Mouse (Mus musculus) c-Kit-positive CD71-negative TER-119-negative erythroid progenitor cells, embryonic 14.5 days (primary cell): Measurements from ENCODE around the gene Spaca4.

ENCODE experiments used
- DNase-seq: peaks from one replicate; pipeline ENCODE4 v3.0.0-alpha.2; 2013; ENCODE audit warnings: low read depth

Spaca4 gene

DNA sequence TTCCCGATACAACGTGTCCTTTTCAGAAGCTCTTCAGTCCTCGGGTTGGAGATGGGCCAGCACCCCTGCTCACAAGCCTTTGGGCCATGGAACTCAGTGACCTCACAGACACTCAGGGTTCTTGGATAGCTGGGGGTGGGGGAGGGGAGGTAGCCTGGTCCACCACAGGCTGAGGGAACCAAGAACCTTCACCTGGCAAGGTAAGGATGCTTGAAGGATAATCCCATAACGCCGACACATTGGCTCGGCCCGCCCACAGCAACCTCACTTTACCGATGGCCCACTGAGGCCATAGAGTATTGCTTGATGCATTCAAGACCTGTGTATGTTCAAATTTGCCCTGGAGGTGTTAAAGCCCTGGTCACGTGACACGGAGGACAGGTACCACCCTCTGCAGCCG, at the start of gene Spaca4:
Gene Spaca4, minus strand, starts transcription at position 101 of the 400 bp plus-strand sequence.
- DNase-seq, result no peak

DNA sequence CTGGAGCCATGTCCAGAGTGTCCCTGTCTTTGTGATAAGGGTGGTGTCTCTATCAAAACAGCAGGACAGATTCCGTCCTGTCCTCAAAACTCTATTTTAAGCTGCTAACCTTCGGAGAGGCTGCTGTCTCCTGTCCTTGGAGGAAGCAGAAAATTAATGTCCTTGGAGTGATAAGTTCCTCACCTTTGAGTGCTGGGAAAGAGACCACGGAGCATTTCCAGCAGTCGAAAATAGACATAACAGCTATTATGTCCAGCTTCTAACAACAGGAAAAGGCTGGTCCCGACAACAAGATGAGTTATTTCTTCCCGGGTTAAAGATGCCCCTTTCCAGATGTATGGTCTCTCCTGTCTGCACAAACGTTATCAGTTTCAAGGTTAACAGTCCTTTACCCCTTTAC, 49.6 kb upstream of the Spaca4 start:
- DNase-seq, result no peak

DNA sequence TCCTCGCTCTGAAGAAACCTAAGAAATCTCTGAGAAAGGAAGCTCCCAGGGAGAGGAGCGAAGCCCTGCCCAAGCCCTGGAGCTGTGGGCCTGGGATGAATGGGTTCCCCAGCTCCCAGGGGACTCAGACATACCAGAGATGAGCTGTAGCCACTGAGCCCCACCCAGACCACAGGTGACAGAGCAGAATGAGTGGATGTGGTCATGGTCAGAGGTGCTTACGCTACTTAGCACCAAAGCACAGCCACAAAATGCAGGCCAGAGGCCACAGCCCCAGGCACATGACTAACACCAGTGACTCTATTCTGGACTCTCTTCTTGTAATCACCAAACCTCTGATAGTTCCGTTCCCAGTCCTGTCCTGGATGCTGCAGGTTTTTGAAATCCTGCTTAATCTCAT, 45.5 kb upstream of the Spaca4 start:
- no peak for DNase-seq

DNA sequence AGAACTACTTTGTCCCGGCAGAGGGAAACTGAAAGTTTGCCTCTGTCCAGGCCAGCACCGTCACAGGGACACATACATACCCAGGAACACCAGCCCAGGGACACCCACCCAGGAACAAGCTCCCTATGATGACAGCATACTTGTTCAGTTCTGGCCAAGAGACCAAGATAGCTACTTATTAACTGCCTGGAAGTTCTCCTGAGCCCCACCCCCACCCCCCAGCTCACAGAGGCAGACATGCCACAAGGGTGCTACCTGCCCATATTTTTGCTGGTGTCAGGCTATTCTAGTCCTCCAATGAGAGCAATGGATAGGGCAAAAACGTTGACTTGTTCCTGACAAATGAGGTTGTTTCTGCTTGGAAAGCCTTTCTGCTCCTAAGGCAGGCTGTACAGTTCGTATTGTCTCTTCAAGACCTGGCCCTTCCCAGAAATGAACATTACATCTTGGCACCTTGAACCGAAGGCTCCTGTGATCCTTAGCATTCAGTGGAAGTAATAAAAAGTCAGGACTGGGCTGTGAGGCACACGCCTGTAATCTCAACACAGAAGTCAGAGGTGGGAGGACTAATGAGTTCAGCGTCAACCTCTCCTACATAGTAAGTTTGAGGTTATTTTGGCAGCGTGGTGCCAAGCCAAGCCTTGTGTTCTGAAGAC, 44.9 kb upstream of the Spaca4 start:
- DNase-seq, result no peak

DNA sequence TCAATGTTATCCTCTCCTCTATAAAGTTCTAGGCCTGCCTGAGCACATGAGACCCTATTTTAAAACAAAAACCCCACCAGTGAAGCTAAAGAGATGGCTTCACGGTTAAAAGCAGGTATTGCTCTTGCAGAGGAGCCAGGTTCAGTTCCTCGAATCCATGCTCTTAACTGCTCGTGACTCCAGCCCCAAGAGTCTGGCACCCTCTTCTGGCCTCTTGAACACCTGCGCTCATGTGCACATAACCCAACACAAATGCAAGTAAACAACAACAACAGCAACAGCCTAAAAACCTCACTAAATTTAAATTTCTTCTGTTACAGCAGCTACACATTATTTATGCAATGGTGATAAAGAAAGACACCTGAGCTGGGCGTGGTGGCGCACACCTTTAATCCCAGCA, 41.9 kb upstream of the Spaca4 start:
- DNase-seq, result no peak

DNA sequence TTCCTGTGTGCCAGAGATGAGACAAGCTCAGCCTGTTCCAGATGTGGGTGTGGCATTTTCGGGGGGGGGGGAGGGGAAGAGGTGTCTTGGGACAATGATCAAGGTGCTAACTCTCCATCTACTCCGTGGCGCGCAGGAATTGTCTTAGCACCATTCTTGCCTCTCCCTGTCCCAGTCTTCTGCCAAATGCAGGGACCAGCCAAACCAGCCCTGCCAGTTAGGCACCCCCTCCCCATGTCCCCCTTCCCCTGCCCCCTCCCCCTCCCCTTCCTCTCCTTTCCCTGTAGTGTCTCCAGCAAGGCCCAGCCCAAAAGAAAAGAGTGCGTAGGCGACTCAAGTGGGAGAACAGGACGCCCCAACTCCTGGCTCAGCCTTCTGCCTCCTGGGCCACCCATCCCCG, 41.2 kb upstream of the Spaca4 start:
- no peak for DNase-seq

DNA sequence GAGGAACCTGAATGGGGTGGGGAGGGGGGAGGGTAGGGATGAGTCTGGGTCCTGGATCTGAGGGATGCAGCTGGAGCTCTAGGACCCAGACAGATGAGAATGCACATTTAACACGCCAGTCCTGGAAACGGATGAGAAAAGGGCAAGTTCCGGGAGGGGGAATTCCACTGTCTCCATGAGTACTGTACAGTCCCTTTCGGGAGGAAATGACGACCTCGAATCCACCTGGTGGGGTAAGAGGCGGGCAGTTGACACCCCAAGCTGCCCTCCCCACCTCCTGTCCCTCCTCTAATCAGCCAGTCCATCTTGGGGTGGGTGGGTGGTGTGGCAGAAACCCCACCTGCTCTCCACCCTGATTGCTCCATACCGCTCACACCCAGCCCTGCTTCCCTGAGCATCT, 40.4 kb upstream of the Spaca4 start:
- no peak for DNase-seq

DNA sequence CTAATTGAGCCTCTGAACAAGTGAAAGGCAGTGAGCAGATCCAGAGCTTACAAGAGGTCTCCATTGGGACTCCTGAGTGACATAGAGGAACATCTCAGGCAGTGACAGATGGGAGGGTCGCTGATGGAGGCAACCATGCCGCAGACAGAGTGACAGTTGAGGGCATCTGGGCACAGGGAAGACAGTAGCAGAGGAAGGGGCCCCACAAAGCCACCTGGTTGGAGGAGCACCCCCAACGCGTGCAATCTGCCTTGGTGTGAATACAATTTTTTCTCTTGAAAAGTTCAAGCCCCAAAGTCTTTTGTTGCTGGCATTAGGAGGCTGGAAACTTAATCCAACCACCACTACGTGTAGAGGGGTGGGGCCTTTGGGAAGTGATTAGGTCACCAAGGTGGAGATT, 34.5 kb upstream of the Spaca4 start:
- DNase-seq, result no peak

DNA sequence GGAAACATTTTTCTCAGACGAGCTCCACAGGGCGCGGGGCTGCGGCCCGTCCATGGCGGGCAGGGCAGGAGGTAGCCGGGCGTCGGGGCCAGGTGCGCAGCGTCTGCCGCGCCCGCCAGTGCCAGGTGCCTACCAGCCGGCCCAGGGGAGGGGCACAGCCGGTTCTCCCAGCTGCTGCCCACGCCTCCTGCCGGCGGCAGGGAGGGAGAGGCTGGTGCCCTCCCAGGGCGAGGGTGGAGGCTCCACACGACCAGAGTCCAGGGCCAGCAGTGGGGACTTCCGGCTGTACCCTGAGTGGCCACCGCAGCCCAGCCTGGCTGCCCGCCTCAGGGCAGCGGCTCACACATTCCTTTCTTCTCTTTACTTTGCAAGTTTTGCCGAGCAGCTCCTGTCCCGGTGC, 33.8 kb upstream of the Spaca4 start:
- DNase-seq, result no peak

DNA sequence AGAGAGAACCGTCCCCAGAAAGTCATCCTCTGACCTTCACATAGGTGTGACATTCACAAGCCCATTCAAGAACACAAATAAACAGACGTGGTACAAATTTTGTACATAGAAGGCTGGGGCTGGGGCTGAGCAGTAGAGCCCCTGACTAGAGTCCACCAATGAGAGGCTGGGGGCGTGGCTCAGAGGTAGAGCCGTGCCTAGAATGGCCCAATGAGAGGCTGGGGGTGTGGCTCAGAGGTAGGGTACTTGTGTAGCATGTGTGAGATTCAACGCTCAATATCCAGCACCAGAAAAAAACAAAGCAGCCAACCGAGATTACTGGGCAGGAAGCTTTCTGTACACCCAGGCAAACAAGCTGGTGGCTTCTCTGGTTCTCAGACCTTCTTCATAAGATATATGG, 30.1 kb upstream of the Spaca4 start:
- no peak for DNase-seq

DNA sequence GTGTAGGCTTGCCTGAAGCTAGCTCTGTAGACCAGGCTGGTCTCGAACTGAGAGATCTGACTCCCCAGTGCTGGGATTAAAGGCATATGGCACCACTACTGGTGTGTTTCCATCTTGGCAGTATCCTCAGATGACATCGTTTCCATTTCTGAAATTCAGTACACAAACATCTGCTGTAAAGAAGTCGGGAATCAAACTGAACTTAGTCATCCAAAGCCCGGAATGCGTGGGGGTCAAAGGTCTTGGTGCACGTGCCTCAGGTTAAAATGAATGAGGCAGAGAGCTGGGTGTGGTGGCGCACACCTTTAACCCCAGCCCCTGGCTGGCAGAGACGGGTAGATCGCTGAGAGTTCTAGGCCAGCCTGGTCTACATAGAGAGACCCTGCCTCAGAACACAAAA, 24.5 kb upstream of the Spaca4 start:
- DNase-seq, result no peak

DNA sequence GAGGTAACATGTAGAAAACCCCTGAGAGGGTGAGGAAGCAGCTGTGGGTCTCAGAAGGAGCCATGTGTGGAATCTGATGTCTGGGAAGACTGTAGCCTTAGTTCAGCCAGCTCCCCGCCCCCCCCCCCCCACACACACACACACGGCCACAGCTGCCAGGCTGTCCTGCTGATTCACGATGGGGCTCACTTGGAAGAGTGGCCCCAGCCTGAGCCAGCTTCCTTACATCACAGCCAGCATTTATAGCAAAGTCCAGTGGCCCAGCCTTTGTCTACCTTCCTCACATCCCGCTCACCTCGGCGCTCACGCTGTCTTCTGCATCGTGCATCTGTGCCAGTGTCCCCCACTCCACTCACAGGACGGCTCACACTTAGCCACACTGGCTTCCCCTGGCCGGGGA, 23.8 kb upstream of the Spaca4 start:
- no peak for DNase-seq

DNA sequence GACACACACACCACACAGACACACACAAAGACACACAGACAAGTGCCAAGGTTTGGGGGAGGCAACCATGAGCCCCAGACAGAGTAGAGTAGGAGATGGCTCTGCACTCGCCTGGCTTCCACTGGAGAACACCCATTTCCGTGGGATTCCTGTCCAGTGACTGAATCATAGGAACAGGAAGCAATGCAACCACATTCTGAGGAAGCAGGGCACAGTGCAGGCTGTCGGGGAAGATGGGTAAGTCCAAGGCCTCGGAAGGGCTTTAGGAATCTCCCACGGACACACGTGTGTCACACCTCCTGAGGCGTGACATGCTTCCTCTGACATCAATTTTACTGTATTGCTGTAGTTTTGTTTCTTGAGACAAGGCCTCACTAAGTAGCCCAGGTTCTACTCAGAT, 22.5 kb upstream of the Spaca4 start:
- no peak for DNase-seq

DNA sequence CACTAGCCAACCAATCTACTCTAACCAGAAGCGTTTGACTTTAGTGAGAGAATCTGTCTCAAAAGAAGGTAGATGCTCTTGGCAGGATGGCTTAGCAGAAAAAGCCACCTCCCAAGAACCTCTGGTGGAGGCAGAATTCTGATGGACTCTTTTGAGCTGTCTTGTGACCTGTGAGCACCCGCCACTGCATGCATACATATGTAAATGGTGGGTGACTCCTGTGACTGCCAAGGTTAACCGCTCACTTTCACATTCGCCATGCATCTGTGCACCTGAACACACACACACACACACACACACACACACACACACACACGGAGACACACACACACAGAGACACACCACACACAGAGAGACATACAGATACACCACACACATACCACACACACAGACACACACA, 21.8 kb upstream of the Spaca4 start:
- no peak for DNase-seq

DNA sequence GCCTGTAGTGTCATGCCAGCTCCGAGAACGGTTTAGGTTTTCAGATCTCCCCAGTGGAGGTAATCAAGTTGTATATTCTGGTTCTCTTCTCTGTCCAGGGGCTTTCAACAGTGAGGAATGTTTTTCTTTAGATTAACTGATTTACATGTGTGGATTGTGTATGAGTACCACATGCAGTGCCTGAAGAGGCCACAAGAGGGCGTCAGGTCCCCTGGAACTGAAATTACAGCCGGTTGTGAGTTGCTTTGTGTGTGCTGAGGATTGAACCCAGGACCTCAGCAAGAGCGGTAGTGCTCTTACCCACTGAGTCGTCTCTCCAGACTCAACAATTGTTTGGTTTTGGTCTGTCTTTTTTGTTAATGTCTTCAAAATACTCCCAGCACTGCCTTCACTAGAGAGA, 20.9 kb upstream of the Spaca4 start:
- no peak for DNase-seq

DNA sequence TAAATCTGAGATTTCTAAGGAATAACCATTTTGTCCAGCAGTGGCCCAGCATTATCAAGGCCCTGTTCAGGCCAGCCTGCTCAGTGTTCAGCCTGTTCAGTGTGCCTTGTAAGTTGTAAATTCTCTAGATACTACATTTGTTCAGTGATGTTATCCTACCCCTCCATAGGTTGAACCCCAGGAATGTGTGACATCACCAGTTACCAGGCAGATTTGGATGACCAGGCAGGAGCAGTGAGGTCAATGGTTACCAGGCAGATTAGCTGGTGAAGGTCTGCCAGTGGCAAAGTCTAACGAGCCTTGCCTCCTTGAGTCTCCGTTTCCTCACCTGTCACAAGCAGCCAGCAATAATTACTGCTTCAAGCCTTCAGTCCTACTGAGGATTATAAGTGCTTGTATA, 18.8 kb upstream of the Spaca4 start:
- DNase-seq, result peak; percentile 64

DNA sequence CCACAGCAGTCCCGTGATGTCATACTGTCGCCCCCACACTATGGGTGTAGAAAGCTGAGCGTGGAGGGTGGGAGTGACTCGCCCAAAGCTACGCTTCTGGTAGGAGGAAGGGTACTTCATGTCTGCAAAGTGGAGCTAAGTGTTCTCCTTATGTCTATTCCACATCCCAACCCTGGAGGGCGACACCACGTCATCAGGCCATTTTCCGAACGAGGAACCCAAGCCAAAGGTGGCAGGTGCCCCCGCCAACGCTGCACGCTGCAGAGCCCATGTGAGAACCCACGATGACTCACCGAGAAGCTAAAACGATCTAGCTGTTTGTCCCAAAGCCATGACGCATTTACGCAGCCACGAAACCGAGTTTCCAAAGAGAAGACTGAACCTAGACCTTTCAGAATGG, 16.7 kb upstream of the Spaca4 start:
- peak; percentile 73 for DNase-seq

DNA sequence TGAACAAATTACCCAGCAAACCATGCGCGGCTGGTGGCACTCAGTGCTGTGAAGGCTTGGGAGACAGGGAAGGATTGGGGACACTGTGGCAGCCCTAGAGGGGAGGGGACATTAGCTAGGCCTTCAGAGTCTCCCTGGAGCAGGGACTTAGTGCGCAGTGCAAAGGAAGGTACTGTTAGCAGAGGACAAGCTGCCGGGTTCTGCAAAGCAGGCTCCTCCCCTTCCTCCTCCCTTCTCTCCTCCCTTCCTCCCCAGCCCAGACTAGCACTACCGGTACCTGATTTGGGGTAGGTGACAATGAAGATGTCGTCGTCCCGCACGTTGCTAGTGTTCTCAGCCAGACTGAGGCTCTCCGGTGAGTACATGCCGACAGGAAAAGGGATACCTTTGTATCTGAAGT, 16.2 kb upstream of the Spaca4 start:
- DNase-seq, result no peak

DNA sequence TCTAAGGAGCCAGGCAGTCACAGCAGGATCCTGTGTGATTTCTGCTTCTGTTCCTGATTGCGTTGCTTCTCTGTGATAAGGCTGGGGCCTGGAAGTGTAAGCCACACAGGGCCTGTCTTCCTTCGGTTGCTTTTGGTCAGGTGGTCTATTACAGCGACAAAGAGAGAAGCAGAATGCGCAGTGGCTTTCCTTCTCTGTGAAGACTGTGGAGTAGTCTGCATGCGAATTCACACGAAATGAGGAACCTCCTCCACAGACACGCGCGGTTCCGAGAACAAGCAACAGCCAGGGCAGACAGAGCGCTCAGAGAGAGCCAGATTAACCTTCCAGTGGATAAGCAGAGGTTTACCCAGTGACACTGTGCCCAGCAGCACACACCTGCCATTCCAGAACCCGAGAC, 15.7 kb upstream of the Spaca4 start:
- no peak for DNase-seq

DNA sequence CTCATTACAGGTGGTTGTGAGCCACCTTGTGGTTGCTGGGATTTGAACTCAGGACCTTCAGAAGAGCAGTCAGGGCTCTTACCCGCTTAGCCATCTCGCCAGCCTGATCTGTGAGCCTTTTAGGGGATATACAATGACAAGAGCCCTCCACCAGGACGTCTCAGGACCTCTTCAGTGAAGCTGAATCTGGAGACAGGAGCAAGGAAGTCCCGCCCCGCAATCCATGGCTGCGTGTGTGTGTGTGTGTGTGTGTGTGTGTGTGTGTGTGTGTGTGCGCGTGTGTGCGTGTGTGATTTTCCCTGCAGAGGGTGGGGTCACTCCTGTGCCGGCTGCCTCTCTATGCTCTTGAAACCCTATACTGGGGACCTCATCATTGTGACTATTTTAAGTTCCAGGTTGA, 14.2 kb upstream of the Spaca4 start:
- DNase-seq, result no peak

DNA sequence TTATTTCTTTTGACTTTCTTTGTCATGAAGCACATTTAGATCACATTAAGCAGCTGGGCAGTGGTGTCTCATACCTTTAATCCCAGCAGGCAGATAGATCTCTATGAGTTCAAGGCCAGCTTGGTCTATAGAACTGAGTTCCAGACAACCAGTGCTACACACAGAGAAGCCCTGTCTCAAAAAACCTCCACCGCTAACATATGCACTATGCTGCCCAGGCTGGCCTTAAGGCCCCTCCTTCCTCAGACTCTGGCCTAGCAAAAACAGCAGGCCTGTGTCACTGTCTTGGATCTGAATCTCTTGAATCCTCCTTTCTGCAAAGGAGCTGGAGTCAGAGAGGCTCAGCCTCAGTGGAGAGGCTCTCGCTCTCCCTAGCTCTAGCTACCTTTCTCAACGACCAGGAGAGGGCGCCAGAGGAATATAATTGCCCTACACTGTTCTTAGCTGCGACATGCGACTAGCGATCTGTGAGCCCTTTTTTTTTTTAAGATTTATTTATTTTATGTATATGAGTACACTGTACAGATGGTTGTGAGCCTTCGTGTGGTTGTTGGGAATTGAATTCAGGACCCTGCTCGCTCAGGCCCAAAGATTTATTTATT, 13.7 kb upstream of the Spaca4 start:
- peak; percentile 96 for DNase-seq

DNA sequence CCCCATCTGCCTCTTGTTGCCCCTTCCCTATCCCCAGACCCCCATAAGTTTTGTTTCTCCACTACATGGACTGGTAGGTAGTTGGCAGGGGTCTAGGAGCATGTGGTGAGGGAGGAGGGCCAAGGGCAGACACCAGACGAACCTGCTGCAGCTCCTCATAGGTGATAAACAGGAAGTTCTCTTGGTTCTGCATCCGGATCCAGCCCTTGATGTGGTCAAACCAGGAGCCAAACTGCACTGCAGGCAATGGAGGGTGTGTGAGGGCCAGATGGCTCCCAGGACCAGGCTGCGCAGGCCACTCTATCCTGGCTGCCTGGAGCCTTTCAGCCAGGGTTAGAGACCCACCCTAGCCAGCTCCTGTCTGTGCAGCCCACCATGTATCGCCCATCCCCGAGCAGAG, 7.9 kb upstream of the Spaca4 start:
- DNase-seq, result no peak

DNA sequence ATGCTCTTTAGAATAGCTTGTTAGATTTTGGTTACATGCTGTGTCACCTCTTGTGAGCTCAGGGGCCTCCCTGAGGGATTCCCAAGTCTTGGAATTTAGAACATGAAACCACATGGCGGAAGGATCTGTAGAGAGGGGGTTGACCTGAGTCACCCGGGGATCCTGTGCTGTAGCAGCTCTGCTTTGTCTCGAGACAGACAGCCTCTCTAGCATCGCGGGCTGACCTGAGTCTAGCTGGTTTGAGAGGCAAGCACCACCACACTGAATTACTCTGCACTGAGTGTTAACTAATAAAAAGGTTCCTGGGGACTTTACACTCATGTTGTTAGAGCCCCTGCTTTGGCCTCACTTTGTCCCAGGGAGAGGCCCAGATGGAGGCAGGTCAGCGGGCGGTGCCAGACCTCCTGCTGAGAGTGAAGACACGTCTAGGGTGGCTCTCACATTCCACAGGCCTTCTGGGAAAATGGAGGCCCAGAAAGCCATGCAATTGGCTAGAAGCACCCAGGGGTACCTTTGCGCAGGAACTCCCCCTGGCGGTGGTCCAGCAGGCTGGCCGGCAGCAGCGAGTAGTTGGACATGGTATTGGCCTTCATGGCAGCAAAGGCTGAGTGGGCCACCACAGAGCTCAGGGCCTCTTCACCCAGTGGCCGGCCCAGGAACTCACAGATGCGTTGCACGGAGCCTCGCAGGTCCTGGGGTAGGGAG, 5.3 kb upstream of the Spaca4 start:
- DNase-seq, result no peak

DNA sequence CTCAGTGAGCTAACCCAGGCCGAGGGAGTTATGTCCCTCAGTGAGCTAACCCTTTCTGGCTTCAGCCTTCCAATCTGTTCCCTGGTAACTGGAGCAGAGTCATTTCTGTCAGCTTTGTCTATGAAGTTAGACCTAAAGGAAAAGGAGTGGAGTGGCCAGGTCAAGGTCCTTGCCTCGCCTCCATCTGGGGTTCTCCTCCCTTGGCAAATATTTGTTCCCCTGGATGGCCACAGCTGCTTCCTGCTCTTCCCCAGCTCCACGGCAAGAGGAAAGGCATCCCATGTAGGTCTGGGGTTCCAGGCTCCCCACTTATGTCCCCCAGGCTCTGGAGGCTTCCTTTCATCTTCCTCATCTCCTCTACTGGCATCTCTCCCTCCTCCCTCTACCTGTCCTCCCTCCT, 2.0 kb upstream of the Spaca4 start:
- no peak for DNase-seq
